Mouse (Mus musculus): ENCODE data around the gene Dzip1.

Dzip1 gene

DNA sequence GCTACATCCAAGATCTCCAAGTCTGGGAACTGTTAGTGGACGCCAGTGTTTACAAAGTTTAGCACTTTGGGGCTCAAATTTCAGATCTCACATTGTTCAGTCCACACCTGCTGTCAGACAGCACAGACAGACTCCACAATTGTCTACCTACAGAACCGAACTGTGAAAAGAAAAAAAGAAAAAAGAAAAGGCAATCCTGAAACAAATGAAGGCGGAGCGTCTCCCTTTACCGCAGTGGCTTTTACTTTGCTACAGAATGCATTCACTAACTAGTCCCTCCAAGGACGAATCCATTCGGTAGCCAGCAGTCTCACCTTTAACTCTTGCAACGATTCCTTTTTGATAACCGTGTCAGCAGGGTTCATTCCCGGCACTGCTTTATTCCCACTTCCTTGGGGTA is 44.6 kb downstream of the Dzip1 start:
- in situ Hi-C loops (cut with MboI, MseI): loop anchor here (10.0 kb wide), 1 partner anchor 546 kb away; no protein-coding TSS in a partner anchor

DNA sequence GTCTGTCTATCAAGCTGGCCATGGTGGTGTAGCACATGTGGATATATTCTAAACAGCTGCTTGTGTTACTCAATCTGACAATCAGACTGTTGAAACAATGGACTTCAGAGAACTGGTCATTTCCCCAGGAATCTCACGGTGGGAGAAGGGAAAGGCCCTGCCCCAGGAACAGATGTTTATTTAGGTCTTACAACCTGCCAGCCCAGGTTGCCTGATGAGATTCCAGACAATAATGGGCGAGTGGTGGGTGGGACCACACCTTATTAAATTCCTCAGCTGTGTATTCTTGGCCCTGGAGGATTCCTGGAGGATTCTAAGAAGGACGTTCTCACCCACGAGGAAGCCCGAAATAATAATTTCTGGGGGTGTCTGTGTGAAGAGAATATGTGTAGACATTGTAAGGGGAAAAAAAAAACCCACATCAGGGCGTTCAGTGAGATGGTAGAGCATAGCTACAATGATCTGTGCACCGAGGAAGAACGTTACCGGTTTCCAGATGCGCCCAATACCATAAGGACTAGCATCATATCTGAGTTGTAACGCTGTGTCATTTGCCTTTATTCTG is 46.8 kb downstream of the Dzip1 start:
- in situ Hi-C loops (cut with MboI, MseI): no loop called here

DNA sequence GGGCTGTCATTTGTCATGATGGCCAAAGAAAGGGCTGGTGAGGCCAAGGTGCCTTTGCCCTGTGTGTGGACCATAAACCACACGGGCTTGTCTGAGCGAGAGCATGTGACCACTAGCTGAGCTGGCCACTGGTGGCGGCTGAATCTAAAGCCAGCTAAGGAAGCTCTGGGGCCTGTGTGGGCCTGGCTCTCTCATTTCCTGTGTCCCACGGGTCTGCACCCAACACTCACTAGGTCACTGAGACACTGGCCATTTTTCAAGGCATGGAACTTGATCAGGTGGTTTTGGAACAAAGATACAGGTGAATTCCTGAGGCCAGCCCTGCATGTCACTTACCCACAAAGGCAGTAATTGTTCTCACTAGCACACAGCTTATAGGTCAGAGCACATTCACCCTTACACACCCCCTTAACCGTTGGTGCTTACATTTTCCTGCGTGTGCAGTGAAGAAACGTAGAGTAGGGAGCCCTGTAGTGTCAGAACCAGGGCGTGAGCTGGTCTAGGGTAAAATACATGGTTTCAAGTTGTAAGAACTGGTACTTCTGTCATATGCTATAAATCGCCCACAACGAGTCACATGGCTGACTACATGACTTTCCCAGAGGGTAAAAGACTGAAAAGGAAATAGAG is 50.4 kb downstream of the Dzip1 start:
- in situ Hi-C loops (cut with MboI, MseI): no loop called here

DNA sequence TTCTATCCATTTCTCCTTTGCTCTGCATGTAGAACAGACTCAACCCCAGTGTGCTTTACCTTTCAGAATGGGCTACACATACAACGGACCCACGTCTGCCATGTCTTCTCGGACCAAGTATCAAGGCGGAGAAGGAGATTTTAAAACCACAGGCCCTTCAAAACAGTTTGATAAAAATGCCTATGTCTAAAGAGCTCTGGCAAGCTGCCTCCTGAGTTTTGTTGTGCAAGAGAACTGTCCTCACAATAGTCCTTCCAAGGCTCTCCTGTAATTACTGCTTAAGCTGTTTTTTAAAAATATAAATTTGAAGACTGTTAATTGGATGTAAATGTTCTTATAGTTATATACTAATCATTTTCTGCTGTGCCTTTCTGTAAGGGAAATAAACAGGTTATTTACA is 51.1 kb downstream of the Dzip1 start:
- in situ Hi-C loops (cut with MboI, MseI): no loop called here

DNA sequence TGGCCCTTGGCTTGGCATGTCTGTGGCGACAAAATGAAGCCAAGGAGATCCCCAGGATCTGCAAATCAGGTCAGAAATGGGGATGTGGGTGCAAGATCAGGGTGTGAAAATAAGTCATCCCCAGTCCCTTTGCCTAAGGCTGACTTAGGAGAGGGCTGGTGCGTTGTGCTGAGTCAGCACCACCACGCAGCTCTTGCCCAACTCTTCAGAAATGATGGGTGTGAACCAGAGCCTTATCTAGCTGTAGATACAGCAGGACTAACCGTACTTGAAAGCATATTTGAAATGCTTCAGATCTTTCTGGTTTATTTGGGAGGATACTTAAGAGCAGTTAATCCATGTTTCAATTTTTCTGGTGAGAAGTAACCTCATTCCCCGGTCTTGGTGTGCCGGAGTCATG is 55.5 kb downstream of the Dzip1 start:
- in situ Hi-C loops (cut with MboI, MseI): no loop called here

DNA sequence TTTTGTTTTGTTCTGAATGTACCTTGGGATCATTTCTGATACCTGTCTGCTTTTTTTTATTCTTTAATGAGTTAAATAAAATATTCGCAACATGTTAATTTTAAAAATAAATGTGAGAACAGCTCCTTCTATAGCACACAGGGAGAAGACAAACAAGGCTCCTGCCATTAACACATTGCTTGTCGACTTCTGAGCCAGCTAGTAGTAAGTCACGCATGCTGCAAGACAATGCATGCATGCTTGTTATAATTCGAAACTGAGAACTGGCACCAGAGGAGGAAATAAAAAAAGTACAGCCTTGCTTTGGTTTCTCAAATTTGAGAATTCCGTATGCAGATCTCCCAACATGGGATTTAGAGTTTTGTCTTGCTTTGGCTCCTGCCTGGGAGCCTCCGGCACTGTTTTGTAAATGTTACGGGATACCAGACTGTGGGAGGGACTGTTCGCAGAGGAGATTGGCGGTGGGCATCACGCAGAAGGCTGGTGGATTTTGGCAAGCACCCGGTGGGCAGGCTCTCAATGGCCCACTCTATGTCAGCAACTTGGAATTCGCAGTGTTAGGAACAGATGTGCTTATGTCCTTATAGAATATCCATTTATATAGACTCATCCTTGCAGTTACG is 57.0 kb downstream of the Dzip1 start:
- in situ Hi-C loops (cut with MboI, MseI): no loop called here

DNA sequence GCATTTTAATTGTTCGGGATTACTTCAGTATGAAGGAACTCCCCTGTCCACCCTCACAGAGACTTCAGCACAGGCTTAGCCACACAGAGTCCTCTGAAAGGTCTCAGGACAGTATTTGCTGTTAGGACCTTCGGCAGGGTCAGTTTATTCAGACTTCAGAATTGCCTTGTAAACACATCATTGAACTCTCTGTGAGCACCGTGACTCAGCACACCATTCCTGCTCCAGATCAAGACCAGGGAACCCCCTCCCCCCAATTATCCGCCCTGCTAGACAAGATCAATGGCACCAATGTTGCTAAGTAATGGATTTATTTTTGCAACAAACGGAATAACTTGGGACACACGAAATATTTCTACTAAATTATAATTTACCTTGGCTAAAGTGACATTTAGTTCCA is 57.9 kb downstream of the Dzip1 start:
- in situ Hi-C loops (cut with MboI, MseI): no loop called here

DNA sequence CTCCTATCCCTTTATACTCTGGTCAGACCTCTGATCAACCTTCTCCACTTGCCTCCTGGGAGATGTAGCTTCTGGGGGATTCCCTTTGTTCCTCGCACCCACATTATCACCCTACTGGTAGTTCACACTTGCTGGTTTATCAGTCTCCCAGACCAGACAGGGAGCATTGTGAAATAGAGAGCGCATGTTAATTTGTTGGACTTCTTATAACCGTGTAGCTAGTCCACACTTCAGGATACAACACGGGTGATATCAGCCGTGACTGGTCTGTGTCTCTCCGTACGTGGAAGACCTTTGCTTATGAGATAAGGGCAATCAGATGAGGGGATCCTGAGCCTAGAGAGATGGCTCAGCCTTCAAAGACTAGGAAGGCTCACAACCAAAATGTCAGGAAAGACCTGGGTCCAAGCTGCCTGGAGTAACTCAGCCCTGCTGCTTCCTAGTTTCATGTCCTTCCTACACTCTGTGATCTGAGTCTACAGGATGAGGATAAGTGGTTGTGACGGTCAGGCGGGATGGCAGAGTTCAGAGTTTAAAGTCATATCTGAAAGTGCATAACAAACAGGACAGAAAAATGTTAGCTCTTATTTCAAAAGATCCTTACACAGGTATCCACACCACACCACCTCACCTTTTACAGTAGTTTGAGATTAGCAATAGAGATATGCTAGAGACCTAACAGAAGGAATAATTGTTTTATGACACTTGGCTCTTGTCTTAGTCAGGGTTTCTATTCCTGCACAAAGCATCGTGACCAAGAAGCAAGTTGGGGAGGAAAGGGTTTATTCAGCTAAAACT is 59.0 kb downstream of the Dzip1 start:
- in situ Hi-C loops (cut with MboI, MseI): no loop called here

DNA sequence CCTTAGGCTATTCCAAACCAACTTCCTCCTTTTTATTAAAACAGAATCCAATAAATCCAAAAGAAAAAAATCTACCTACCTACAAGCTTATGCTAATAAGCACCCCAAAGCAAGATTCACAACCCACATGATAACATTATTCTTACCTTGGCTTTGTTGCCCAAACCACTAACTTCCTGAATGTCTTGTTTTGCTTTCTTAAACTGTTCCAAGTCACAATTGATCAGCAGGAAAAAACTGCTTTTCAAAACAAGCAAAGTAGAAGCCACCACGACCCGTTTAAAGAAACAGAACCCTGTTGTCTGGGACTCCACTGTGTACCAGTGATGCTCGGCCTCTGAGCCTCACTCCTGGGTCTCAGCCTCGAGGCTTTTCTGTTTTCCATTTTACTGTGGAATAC is 60.4 kb downstream of the Dzip1 start:
- in situ Hi-C loops (cut with MboI, MseI): no loop called here

DNA sequence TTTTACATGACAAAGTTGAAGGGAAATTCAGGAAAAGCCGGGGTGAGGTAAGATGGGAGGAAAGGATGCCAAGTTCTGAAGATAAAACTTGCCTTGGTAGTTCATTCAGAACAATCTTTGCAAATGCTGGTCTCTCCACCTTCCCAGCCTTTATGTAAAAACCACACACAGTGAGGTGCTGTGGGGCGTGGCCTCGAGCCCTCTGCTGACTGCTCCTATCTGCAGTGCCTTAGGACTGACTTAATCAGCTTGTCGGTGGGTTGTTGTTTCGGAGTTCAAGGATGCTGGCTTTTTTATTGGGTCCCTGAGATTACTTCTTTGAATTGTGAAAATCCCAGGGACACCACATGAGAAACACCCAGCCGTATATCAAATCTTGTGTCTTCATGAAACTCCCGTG is 63.0 kb downstream of the Dzip1 start:
- in situ Hi-C loops (cut with MboI, MseI): no loop called here

DNA sequence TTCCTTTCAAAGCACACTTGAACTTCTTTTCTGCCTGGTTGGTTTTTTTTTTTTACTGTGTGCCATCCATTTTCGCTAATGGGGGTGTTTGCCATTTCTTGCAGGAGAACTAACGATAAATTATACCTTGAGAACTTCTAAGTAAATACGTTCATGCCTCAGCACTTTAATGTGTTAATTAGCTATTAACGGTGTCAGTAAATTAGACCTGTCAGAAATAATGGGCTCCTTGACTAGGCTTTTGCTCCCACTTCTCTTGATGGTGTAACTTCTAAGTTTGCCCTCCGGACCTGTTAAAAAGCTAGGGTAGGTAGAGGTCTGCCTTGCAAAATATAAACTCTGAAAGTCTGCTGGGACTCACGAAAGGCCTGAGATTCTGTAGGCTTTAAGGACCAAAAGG is 66.9 kb downstream of the Dzip1 start:
- in situ Hi-C loops (cut with MboI, MseI): no loop called here

DNA sequence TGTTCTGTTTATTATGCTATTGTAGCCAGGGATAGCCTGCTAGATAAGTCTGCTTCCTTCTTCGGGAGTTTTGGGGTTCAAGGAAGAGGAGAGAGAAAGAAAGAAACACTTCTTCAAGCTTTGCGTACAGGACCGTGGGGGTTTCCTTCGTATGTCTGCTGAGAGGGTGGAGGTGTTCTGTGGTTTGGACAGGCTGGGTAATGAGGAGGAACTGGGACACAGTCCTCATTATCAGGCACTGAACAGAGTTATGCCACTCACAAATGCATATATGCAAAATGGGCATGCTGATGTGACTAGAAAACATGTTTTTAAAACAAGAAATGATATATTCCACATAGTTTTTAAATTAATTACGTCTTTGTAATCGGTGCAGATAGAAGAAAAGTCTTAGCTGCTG is 68.7 kb downstream of the Dzip1 start:
- in situ Hi-C loops (cut with MboI, MseI): no loop called here

DNA sequence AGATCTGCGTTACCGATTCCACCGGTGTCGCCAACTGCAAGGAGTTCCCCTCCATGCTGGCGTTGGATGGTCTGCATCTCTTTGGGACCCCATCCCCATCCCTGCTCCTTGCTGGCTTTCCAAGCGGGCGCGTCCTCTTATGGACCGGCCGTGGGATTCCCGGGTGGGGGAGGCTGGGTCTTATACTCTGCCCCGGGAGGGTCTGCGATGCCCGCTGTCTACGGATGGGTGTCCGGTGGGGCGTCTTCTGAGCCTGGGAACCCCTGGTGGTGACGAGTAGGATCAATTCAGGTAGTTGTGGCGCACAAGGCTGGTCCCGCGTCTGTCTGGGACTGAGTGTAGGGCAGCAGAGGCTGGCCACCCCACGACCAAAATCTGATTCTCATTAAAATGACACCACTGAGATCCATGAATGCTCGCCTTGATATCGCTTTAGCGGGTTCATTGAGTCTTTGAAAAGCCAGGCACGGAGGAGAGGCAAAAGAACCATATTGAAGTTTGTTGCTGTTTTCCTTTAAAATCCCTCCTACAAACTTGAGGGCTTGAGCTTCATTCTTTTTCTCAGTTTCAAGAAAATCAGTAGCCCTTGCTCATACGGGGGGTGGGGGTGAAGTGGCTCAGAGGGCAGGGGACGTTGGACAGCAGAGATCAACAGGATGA is 70.0 kb downstream of the Dzip1 start:
- in situ Hi-C loops (cut with MboI, MseI): no loop called here

DNA sequence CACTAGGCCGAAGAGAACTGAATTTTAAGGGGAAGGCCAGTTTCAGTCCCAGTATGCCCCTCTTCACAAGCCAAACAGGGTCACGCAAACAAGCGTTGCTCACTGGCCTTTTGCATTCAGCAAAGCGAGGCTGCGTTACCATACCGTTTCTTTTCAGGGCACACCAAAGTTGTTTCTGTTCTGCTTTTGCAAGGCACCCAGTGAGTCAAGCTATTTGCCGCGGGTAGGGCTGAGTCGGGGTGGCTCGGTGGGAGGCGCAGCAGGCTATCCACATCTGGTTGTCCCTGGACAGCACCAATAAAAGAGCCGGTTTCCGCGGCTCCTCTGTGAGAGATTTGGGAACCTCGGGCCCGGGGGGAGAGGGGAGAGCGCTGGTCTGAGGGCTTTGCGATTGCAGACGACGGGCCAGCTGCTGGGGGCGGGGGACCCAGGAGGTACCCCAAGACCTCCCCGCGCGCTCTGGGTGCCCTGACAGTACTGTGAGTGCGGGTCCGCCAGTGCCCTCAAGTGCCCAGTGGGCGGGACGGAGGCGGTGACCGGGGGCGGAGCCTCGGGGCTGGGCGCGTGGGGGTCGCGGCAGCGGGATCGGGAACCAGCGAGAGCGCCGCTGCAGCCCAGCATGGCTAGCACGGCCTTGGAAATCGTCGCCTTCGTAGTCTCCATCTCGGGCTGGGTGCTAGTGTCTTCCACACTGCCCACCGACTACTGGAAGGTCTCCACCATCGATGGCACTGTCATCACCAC is 70.7 kb downstream of the Dzip1 start:
- in situ Hi-C loops (cut with MboI, MseI): no loop called here

DNA sequence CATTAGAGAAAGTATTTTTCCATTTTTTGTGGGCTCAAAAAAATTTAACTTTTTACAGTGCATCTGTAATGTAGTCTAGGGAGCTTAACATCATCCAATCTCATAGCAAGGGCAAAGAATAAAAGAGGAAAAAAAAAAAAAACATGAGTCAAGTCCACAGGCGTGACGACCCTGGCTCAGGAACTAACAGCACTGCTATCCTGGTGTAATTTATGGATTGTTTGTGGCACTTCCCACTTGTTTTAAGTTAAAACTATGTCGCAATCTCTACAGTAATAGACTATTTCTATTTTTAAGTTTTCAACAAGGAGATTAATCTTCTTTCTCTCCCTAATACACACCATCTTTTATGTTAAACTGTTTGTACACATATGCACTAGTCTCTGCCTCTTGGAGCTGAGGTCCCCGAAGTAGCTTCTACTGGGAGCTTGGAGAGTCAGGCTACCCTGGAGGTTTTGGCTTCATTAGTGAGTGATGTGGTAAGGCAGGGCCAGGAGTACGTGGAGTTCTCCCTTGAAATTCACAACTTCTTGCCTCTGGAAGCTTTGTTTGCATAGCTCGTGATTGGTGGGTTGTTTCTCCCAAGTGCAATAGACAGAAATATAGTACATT is 73.7 kb downstream of the Dzip1 start:
- in situ Hi-C loops (cut with MboI, MseI): no loop called here

DNA sequence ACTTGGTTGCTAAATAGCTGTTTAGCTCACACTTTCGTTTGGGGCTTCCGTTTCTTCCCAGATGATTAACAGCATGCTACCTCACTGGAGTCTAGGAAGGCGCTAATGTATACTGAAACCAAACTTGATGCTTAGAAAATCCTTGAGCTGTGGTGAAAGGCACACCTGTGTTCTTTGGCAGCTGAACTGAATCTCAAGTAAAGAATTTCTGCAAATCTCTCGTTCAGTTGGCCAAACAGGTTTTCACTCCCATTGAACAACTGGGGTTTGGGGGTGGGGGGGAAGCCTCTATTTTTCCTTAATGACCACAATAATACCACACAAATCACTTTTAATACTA is 74.6 kb downstream of the Dzip1 start:
- in situ Hi-C loops (cut with MboI, MseI): no loop called here

DNA sequence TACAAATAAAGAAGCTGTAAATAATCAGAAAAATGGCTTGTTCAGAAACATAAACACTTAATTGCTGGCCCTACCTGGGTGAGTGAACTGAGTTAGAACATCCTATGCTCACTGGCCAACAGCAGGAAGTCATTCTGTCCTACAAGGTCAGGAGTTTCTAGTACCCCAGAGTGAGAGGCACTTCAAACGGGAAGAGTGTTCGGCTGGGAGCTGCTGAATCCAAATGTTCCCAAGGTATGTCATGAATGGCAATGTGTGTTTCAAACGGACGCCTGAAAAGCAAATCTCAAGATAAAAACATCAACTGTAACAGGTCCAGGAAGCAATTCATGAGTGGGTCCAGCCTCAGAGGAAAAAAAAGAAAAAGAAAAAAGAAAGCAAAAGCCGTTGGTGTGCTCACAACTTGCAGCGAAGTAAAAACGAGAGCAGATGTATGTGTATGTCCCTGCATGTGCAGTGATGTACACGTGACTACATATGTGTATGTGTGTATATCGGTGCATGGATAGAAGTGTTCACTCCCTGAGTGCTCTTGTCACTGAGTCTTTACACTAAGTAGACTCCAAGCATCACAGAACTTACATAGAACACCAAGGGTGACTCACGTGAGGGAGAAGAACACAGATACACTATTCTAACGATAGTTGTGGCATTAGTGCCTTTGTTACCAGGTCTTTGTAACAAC is 75.1 kb downstream of the Dzip1 start:
- in situ Hi-C loops (cut with MboI, MseI): no loop called here

DNA sequence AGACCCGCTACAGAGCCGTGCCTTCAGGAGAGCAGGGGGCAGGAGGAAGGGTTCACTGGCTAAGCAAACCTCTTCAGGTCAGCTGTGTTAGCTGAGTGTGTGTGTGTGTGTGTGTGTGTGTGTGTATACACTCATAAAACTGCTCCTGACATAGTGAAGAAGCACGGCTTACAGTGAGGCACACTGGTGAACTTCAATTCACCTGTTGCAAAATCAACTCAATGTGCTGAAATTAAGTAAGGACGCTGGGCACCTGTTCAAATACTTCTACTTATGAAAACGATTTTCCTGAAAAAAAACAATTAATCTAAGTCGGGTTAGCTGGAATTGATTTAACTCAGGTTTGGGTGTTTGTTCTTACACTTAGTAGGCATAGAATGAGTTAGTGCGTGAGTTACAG is 77.1 kb downstream of the Dzip1 start:
- in situ Hi-C loops (cut with MboI, MseI): no loop called here

DNA sequence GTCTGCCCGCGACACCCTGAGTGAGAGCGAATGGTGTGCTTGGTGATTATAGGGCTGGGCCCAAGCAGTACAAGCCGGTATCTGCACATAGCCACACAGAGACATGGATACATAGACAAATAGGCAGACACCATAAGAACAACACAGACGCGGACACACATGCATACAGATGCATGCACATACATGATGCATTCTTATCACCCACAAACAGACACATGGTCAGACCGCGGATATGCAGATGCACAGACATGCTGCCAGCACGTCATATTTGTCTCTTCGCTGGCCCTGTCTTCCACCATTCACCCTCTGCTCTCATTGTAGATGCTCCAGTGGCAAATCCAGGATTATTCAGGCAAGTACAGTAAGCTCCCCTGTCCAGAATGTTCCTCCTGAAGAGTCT is 78.4 kb downstream of the Dzip1 start:
- in situ Hi-C loops (cut with MboI, MseI): no loop called here

DNA sequence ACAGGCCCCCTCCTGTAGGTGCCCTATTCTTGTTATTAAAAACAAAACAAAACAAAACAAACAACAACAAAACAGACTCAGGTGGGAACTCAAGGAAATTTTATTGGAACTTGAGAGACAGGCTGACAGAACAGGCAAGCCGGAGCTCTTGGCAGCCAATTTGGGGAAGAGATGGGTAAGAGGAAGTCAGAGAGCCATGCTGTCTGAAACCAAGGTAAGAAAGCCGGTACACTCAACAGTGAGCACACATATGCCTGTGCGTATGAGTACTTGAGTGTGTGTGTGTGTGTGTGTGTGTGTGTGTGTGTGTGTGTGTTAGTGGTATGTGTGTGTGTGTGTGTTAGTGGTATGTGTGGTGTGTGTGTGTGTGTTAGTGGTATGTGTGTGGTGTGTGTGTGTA is 82.9 kb downstream of the Dzip1 start:
- in situ Hi-C loops (cut with MboI, MseI): no loop called here

DNA sequence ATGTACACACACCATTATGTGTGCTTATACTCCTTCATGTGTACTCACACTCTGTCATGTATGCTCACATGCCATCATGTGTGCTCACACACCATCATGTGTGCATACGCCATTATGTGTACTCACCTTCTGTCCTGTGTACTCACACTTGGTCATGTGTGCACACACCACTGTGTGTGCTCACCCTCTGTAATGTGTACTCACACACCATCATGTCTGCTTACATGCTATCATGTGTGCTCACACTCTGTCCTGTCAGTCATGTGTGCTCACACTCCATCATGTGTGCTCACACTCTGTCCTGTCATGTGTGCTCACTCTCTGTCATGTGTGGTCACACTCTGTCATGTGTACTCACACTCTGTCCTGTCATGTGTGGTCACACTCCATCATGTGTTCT is 85.2 kb downstream of the Dzip1 start:
- in situ Hi-C loops (cut with MboI, MseI): no loop called here
